Comparison of ENCODE assay signal across 20 mouse cellular contexts in the genomic region with DNA sequence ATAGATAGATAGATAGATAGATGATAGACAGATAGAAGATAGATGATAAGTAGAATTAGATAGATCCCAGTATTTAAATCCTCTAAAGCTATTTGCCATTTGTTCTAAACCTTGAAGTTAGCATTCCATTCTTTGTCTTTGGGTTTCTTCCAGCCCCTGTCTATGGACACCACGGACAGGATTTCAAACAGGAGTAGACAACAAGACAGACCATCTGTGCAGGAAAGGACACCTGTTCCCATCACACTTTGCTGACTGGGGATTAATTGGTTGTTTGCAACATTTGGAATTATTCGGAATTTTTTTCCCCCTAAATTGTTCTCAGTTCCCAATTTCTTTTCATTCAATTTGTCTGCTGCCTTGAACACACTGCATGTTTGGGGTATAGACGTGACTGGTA. TPM values are rescaled to one million over a fixed set of nuclear protein-coding genes. Genes with fewer than 3 reads are reported as not detected.
DNase-seq lines count a peak whose midpoint lies in the region; ATAC-seq and TF ChIP-seq lines count a peak whose summit lies in the region.
"Had no signal": no experiment of that assay in that cellular context is flagged by ENCODE, and none has a peak within 500 bp of the region (broad histone marks: within the 10 kb centered on the region; RNA-seq: fewer than 3 reads in every experiment).

No protein-coding gene starts in this region.

- H3K9me3 ChIP-seq in forebrain, postnatal 0 days (ENCODE audit: low read length) = no peaks in the 10 kb centered on the region
- H3K9me3 ChIP-seq: embryonic facial prominence, embryonic 13.5 days; forebrain, embryonic 13.5 days; hindbrain, embryonic 13.5 days had no signal

- no peak for TF ChIP-seq CTCF in forebrain, postnatal 0 days (IDR thresholded peaks at IDR 0.05; ENCODE audit: low read depth)

- H3K27me3 ChIP-seq in forebrain, postnatal 0 days (ENCODE audit: insufficient read depth, low read length) = no peaks in the 10 kb centered on the region
- H3K27me3 ChIP-seq: embryonic facial prominence, embryonic 13.5 days; forebrain, embryonic 13.5 days; hindbrain, embryonic 13.5 days had no signal

- WGBS in forebrain, postnatal 0 days = 40% methylated on average over 3 of the region's 3 CpGs

- H3K27ac ChIP-seq in forebrain, postnatal 0 days (ENCODE audit: low read depth, low read length) = no peak overlapping the region
- H3K27ac ChIP-seq: embryonic facial prominence, embryonic 13.5 days; forebrain, embryonic 13.5 days; gastrocnemius, adult 2 months; hindbrain, embryonic 13.5 days had no signal

- H3K4me2 ChIP-seq in forebrain, postnatal 0 days (ENCODE audit: low read depth) = no peak overlapping the region
- H3K4me2 ChIP-seq: embryonic facial prominence, embryonic 13.5 days; forebrain, embryonic 13.5 days; hindbrain, embryonic 13.5 days had no signal

- no peaks in the 10 kb centered on the region for H3K4me1 ChIP-seq in forebrain, postnatal 0 days (ENCODE audit: insufficient read depth)
- H3K4me1 ChIP-seq: embryonic facial prominence, embryonic 13.5 days; forebrain, embryonic 13.5 days had no signal

- no peaks in the 10 kb centered on the region for H3K36me3 ChIP-seq in forebrain, postnatal 0 days (ENCODE audit: insufficient read depth)
- H3K36me3 ChIP-seq: embryonic facial prominence, embryonic 13.5 days; G1E; hindbrain, embryonic 13.5 days had no signal

- no peak overlapping the region for H3K4me3 ChIP-seq in forebrain, postnatal 0 days (ENCODE audit: low read depth, low read length)
- H3K4me3 ChIP-seq: embryonic facial prominence, embryonic 13.5 days; forebrain, embryonic 13.5 days; gastrocnemius, adult 2 months; hindbrain, embryonic 13.5 days had no signal

- no peak for DNase-seq in cerebellum, postnatal 4 days (ENCODE audit: low spot score in 2 of 2)
- peak; percentile 63 for DNase-seq in cerebellum, adult 11 months
- peak; percentile 72 for DNase-seq in cerebellum, adult 8-10 months
- DNase-seq in cerebellum, postnatal 25 days = peak; percentile 58 to 79
- no peak for DNase-seq in retina, embryonic 14.5 days (ENCODE audit: low spot score)
- DNase-seq in adrenal gland, adult 8-10 months = no peak
- DNase-seq in forebrain, postnatal 0 days = no peak
- DNase-seq: adrenal gland, postnatal 10 days; B cell, adult 2 months; gastrocnemius, adult 2 months; gastrocnemius, postnatal 25 days; heart, postnatal 10 days; kidney, adult 11 months had no signal

- H3K9ac ChIP-seq in forebrain, postnatal 0 days = no peak overlapping the region
- H3K9ac ChIP-seq: embryonic facial prominence, embryonic 13.5 days; forebrain, embryonic 13.5 days; hindbrain, embryonic 13.5 days had no signal

- 0 out of 2 replicates have a peak, but pooled peaks have one; percentile 28 for ATAC-seq in cerebellum, adult (ENCODE audit: insufficient number of reproducible peaks, low FRiP score, low TSS enrichment)
- no peak for ATAC-seq in forebrain, postnatal 0 days
- ATAC-seq: CD4-positive, CD25-positive, alpha-beta regulatory T cell, adult 4 months; forebrain, embryonic 13.5 days; hindbrain, postnatal 0 days had no signal

RNA-seq across cellular contexts. Expression of a gene that starts 17.5 kb away (rescaled TPM):
- total RNA-seq in adrenal gland, adult 8-10 months (2022) = 1 to 10 TPM; 4.0 to 5.9 (median 4.8) TPM
- 41.5 and 47.6 TPM in 2 replicates for total RNA-seq in forebrain, postnatal 0 days (2014; rRNA removed)
- polyA plus RNA-seq in forebrain, postnatal 0 days (2015; fragmentation: Nextera tagmentation; extraction: Ambion mirVana) = 4.8 and 6.3 TPM in 2 replicates
- polyA plus RNA-seq: CD4-positive, CD25-positive, alpha-beta regulatory T cell, adult 4 months; G1E had no signal

Comparison
In these comparisons a context has a peak if more than half of its experiments do, and no peak if none do; other contexts are left out.
1. DNase-seq: peak in cerebellum, adult 11 months (single experiment), cerebellum, adult 8-10 months (single experiment) and cerebellum, postnatal 25 days (2 of 2); none in cerebellum, postnatal 4 days (0 of 2), retina, embryonic 14.5 days (single experiment), adrenal gland, adult 8-10 months (single experiment) and forebrain, postnatal 0 days (single experiment).